Mouse (Mus musculus) stomach, postnatal 0 days (tissue): ENCODE data around the gene Taf8.

Experiments
- CTCF ChIP-seq: IDR thresholded peaks from 2 replicates; pipeline ENCODE4 v1.5.1; 2016; ENCODE audit warnings: antibody characterized with exemption, low read depth, mild to moderate bottlenecking, moderate library complexity
- EP300 ChIP-seq: optimal IDR thresholded peaks from 2 replicates; pipeline ENCODE3; 2016; ENCODE audit warnings: antibody characterized with exemption

DNA sequence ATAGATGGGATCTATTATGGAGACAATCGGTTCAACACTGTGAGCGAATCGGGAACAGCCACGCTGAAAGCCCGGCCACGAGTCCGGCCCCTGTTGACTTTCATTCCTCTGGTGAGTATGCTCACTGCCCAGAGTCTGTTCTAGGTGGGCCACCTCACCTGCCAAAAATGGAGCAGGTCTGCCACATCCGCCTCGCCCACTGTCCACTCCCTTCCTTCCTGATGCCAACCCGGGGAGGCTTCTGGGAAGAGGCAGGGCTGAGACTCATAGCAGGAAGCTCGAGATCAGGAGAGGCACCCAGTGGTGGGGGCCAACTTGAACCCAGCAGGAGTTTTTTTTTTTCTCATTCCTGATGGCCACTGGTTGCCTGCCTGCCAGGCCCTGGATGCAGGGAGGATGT, 55.5 kb downstream of the Taf8 start:
- TF ChIP-seq EP300 (no peak), CTCF (no peak)
